ENCODE assay signal across 10 mouse cellular contexts in the genomic region with DNA sequence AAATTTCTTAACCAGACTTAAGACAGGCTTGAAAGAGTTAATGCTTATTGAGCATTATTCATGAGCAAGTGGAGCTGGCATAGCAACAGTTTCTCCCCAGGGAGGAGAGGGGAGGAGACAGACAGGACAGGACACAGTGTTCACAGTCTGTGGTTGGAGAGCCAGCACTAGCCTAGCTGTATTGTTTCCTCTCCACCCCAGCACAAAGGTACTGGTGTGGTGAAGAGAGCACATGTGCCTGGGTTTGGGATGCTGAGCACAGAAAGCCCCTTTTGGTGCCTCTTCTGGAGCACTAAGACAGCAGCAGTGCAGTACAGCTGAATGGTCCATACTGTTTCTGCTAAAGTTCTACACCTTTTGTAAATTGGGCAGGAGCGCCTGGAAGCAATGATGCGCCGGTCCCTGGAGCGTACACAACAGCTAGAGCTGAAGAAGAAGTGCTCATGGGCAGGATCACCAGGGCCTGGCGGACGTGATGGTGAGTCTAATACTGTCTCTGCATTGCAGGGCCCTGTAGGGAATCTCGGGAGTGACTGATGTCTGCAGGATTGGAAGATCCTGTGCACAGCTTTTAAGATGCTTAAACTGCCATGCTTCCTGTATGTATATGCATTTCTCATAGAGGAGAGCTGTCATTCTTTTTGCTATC. TPM values are rescaled to one million over a fixed set of nuclear protein-coding genes. Genes with fewer than 3 reads are reported as not detected.
DNase-seq lines count a peak whose midpoint lies in the region; ATAC-seq lines count a peak whose summit lies in the region.
"Had no signal": no experiment of that assay in that cellular context is flagged by ENCODE, and none has a peak within 500 bp of the region (broad histone marks: within the 10 kb centered on the region; RNA-seq: fewer than 3 reads in every experiment).

No protein-coding gene starts in this region.

- H3K27ac ChIP-seq in embryonic facial prominence, embryonic 15.5 days (replicated peaks), result no peak overlapping the region
- H3K27ac ChIP-seq in intestine, embryonic 15.5 days, result no peak overlapping the region
- H3K27ac ChIP-seq: stomach, embryonic 15.5 days had no signal

- no peak overlapping the region for H3K9ac ChIP-seq in embryonic facial prominence, embryonic 15.5 days
- H3K9ac ChIP-seq in intestine, embryonic 15.5 days, result no peak overlapping the region
- H3K9ac ChIP-seq: stomach, embryonic 15.5 days had no signal

- H3K4me3 ChIP-seq in embryonic facial prominence, embryonic 15.5 days (replicated peaks), result no peak overlapping the region
- H3K4me3 ChIP-seq in intestine, embryonic 15.5 days (replicated peaks), result no peak overlapping the region
- H3K4me3 ChIP-seq: stomach, embryonic 15.5 days had no signal

- H3K4me2 ChIP-seq in embryonic facial prominence, embryonic 15.5 days (replicated peaks), result peak overlapping the region; percentile 12; the same call in 1 of the 2 replicates
- no peak overlapping the region for H3K4me2 ChIP-seq in intestine, embryonic 15.5 days (replicated peaks)
- H3K4me2 ChIP-seq: stomach, embryonic 15.5 days had no signal

- ATAC-seq in embryonic facial prominence, embryonic 15.5 days (ENCODE audit: insufficient number of reproducible peaks, low FRiP score, low TSS enrichment, low read depth), result no peak
- ATAC-seq in intestine, embryonic 15.5 days, result no peak

- WGBS in embryonic facial prominence, embryonic 15.5 days, result 39% methylated on average over 7 of the region's 7 CpGs
- WGBS in intestine, embryonic 15.5 days, result 64% methylated on average over 7 of the region's 7 CpGs

- no peaks in the 10 kb centered on the region for H3K4me1 ChIP-seq in embryonic facial prominence, embryonic 15.5 days
- H3K4me1 ChIP-seq in intestine, embryonic 15.5 days (replicated peaks), result no peaks in the 10 kb centered on the region
- H3K4me1 ChIP-seq: stomach, embryonic 15.5 days had no signal

- H3K36me3 ChIP-seq in embryonic facial prominence, embryonic 15.5 days, result no peaks in the 10 kb centered on the region
- no peaks in the 10 kb centered on the region for H3K36me3 ChIP-seq in intestine, embryonic 15.5 days
- H3K36me3 ChIP-seq: stomach, embryonic 15.5 days had no signal

- H3K9me3 ChIP-seq in embryonic facial prominence, embryonic 15.5 days (replicated peaks), result no peaks in the 10 kb centered on the region
- no peaks in the 10 kb centered on the region for H3K9me3 ChIP-seq in intestine, embryonic 15.5 days
- H3K9me3 ChIP-seq: stomach, embryonic 15.5 days had no signal

- peak; percentile 21 to 23 for DNase-seq in right cerebral cortex, postnatal 10 days (ENCODE audit: low spot score in 2 of 2)
- no peak for DNase-seq in right cerebral cortex, postnatal 4 days
- peak; percentile 4 to 18 for DNase-seq in layer of hippocampus, postnatal 36 days
- DNase-seq in ovary, postnatal 14 days (ENCODE audit: low spot score), result no peak
- DNase-seq in thymus, postnatal 25 days, result no peak
- DNase-seq in kidney, adult 18-20 months, result no peak
- DNase-seq: gastrocnemius, postnatal 36 days had no signal

- H3K27me3 ChIP-seq in embryonic facial prominence, embryonic 15.5 days, result no peaks in the 10 kb centered on the region
- no peaks in the 10 kb centered on the region for H3K27me3 ChIP-seq in intestine, embryonic 15.5 days (replicated peaks)
- H3K27me3 ChIP-seq: stomach, embryonic 15.5 days had no signal

RNA-seq across cellular contexts. Expression of gene Map7d2, which starts 44.8 kb away (rescaled TPM):
- polyA plus RNA-seq in embryonic facial prominence, embryonic 15.5 days (2015; fragmentation: Nextera tagmentation; extraction: Ambion mirVana), result 2.4 and 3.0 TPM in 2 replicates
- 100 to 1,000 TPM in 1 of 2 experiments, 10 to 100 TPM in 1; 99.8 to 110 TPM for total RNA-seq in layer of hippocampus, postnatal 36 days (2021)
- polyA plus RNA-seq in intestine, embryonic 15.5 days (2015; fragmentation: Nextera tagmentation; extraction: Ambion mirVana), result 1.5 TPM in 2 replicates

Comparison
In these comparisons a context has a peak if more than half of its experiments do, and no peak if none do; other contexts are left out.
1. DNase-seq: peak in right cerebral cortex, postnatal 10 days (2 of 2) and layer of hippocampus, postnatal 36 days (2 of 2); none in right cerebral cortex, postnatal 4 days (single experiment), ovary, postnatal 14 days (single experiment), thymus, postnatal 25 days (single experiment) and kidney, adult 18-20 months (single experiment).